In genomic region chr11:69901406-69901846, GRCm38 (mm10) we compare ENCODE assay signal across 8 mouse cellular contexts. TPM values are rescaled to one million over a fixed set of nuclear protein-coding genes. Genes with fewer than 3 reads are reported as not detected.
DNase-seq lines count a peak whose midpoint lies in the region; ATAC-seq lines count a peak whose summit lies in the region.

No protein-coding gene starts in this region.

- under 1% methylated on average over 42 of the region's 42 CpGs for WGBS in embryonic facial prominence, embryonic 11.5 days
- WGBS in limb, embryonic 10.5 days = under 1% methylated on average over 42 of the region's 42 CpGs
- under 1% methylated on average over 42 of the region's 42 CpGs for WGBS in midbrain, embryonic 12.5 days

- ATAC-seq in embryonic facial prominence, embryonic 11.5 days (replicated peaks; ENCODE audit: insufficient number of reproducible peaks, low FRiP score, low TSS enrichment, low read depth) = peak; percentile 72
- peak; percentile 87 for ATAC-seq in granulocyte monocyte progenitor cell, adult 5-6 weeks (replicated peaks; ENCODE audit: poor library complexity, severe bottlenecking)
- ATAC-seq in midbrain, embryonic 12.5 days (ENCODE audit: low FRiP score, low read depth) = peak; percentile 76

- peak overlapping the region; percentile 92 for H3K4me3 ChIP-seq in embryonic facial prominence, embryonic 11.5 days (ENCODE audit: low read depth, low read length)
- H3K4me3 ChIP-seq in limb, embryonic 10.5 days = peak overlapping the region; percentile 91
- peak overlapping the region; percentile 94 for H3K4me3 ChIP-seq in midbrain, embryonic 12.5 days

- peaks cover 16% of the 10 kb centered on the region for H3K36me3 ChIP-seq in embryonic facial prominence, embryonic 11.5 days (replicated peaks; ENCODE audit: control insufficient read depth, insufficient read depth, low read depth, low read length)
- peaks cover 51% of the 10 kb centered on the region for H3K36me3 ChIP-seq in limb, embryonic 10.5 days
- H3K36me3 ChIP-seq in midbrain, embryonic 12.5 days = peaks cover 35% of the 10 kb centered on the region

- no peaks in the 10 kb centered on the region for H3K9me3 ChIP-seq in embryonic facial prominence, embryonic 11.5 days (replicated peaks; ENCODE audit: control insufficient read depth, low read length)
- no peaks in the 10 kb centered on the region for H3K9me3 ChIP-seq in limb, embryonic 10.5 days (replicated peaks)
- H3K9me3 ChIP-seq in midbrain, embryonic 12.5 days = no peaks in the 10 kb centered on the region

- peak overlapping the region; percentile 82 for H3K27ac ChIP-seq in embryonic facial prominence, embryonic 11.5 days (replicated peaks; ENCODE audit: low read depth, low read length)
- peak overlapping the region; percentile 99 for H3K27ac ChIP-seq in limb, embryonic 10.5 days
- peak overlapping the region; percentile 96 for H3K27ac ChIP-seq in midbrain, embryonic 12.5 days (replicated peaks)

- peaks cover 4% of the 10 kb centered on the region; the same call in 1 of the 2 replicates for H3K4me1 ChIP-seq in embryonic facial prominence, embryonic 11.5 days (ENCODE audit: control insufficient read depth, insufficient read depth, low read length)
- peaks cover 45% of the 10 kb centered on the region for H3K4me1 ChIP-seq in limb, embryonic 10.5 days
- H3K4me1 ChIP-seq in midbrain, embryonic 12.5 days = peaks cover 27% of the 10 kb centered on the region

- peak; percentile 99 for DNase-seq in 3134 (ENCODE audit: extremely low read depth, insufficient read length, low spot score)
- DNase-seq in adrenal gland, postnatal 25 days = peak; percentile 90
- DNase-seq in embryonic facial prominence, embryonic 11.5 days (ENCODE audit: low spot score) = peak; percentile 99
- peak; percentile 98 for DNase-seq in kidney, adult 11 months
- peak; percentile 96 for DNase-seq in limb, embryonic 10.5 days (ENCODE audit: low spot score)
- DNase-seq in skeletal muscle tissue, adult 2 months (ENCODE audit: low read depth, low spot score) = peak; percentile 99

- H3K9ac ChIP-seq in embryonic facial prominence, embryonic 11.5 days (replicated peaks; ENCODE audit: low read length) = peak overlapping the region; percentile 98
- H3K9ac ChIP-seq in midbrain, embryonic 12.5 days (replicated peaks) = peak overlapping the region; percentile 95

- peak overlapping the region; percentile 95 for H3K4me2 ChIP-seq in embryonic facial prominence, embryonic 11.5 days (ENCODE audit: low read depth, low read length)
- H3K4me2 ChIP-seq in midbrain, embryonic 12.5 days (replicated peaks) = peak overlapping the region; percentile 82

- H3K27me3 ChIP-seq in embryonic facial prominence, embryonic 11.5 days (ENCODE audit: control insufficient read depth, insufficient read depth, low read length) = no peaks in the 10 kb centered on the region
- H3K27me3 ChIP-seq in limb, embryonic 10.5 days (ENCODE audit: low read depth, poor library complexity, severe bottlenecking) = no peaks in the 10 kb centered on the region
- no peaks in the 10 kb centered on the region for H3K27me3 ChIP-seq in midbrain, embryonic 12.5 days

RNA-seq across cellular contexts. Expression of gene Neurl4, which starts 0.6 kb away (rescaled TPM):
- 52.4 and 55.5 TPM in 2 replicates for total RNA-seq in adrenal gland, postnatal 25 days (2021)
- 11.5 and 13.8 TPM in 2 replicates for polyA plus RNA-seq in embryonic facial prominence, embryonic 11.5 days (2014; fragmentation: Nextera tagmentation; extraction: Ambion mirVana)
- total RNA-seq in granulocyte monocyte progenitor cell, adult 5-6 weeks (2014; fragmentation: Nextera tagmentation) = 32.0 and 38.9 TPM in 2 replicates
- 20.7 and 27.5 TPM in 2 replicates for total RNA-seq in granulocyte monocyte progenitor cell, adult 5-6 weeks (2017)
- polyA plus RNA-seq in limb, embryonic 10.5 days (2016; fragmentation: Nextera tagmentation; extraction: Ambion mirVana) = 12.6 and 13.3 TPM in 2 replicates
- 17.4 and 19.3 TPM in 2 replicates for polyA plus RNA-seq in midbrain, embryonic 12.5 days (2016; fragmentation: Nextera tagmentation; extraction: Ambion mirVana)

RNA-seq across cellular contexts. Expression of gene 2810408A11Rik, which starts 0.6 kb away (rescaled TPM):
- total RNA-seq in adrenal gland, postnatal 25 days (2021) = 1.2 and 2.6 TPM in 2 replicates
- polyA plus RNA-seq in embryonic facial prominence, embryonic 11.5 days (2014; fragmentation: Nextera tagmentation; extraction: Ambion mirVana) = 17.6 and 20.7 TPM in 2 replicates
- total RNA-seq in granulocyte monocyte progenitor cell, adult 5-6 weeks (2014; fragmentation: Nextera tagmentation) = 1.3 and 3.5 TPM in 2 replicates
- 3.6 and 6.4 TPM in 2 replicates for total RNA-seq in granulocyte monocyte progenitor cell, adult 5-6 weeks (2017)
- polyA plus RNA-seq in limb, embryonic 10.5 days (2016; fragmentation: Nextera tagmentation; extraction: Ambion mirVana) = 20.2 and 25.8 TPM in 2 replicates
- polyA plus RNA-seq in midbrain, embryonic 12.5 days (2016; fragmentation: Nextera tagmentation; extraction: Ambion mirVana) = 21.8 and 23.2 TPM in 2 replicates

RNA-seq across cellular contexts. Expression of gene Acap1, which starts 6.1 kb away (rescaled TPM):
- total RNA-seq in adrenal gland, postnatal 25 days (2021) = 0.30 TPM in 1 of 2 replicates, not detected in the other
- polyA plus RNA-seq in embryonic facial prominence, embryonic 11.5 days (2014; fragmentation: Nextera tagmentation; extraction: Ambion mirVana) = 0.56 and 0.60 TPM in 2 replicates
- total RNA-seq in granulocyte monocyte progenitor cell, adult 5-6 weeks (2014; fragmentation: Nextera tagmentation) = 52.4 and 65.1 TPM in 2 replicates
- 47.0 and 50.7 TPM in 2 replicates for total RNA-seq in granulocyte monocyte progenitor cell, adult 5-6 weeks (2017)
- polyA plus RNA-seq in limb, embryonic 10.5 days (2016; fragmentation: Nextera tagmentation; extraction: Ambion mirVana) = 0.93 and 1.7 TPM in 2 replicates
- polyA plus RNA-seq in midbrain, embryonic 12.5 days (2016; fragmentation: Nextera tagmentation; extraction: Ambion mirVana) = 0.50 and 0.73 TPM in 2 replicates

RNA-seq across cellular contexts. Expression of gene Gps2, which starts 12.3 kb away (rescaled TPM):
- total RNA-seq in adrenal gland, postnatal 25 days (2021) = 62.5 and 70.2 TPM in 2 replicates
- 76.2 and 81.8 TPM in 2 replicates for polyA plus RNA-seq in embryonic facial prominence, embryonic 11.5 days (2014; fragmentation: Nextera tagmentation; extraction: Ambion mirVana)
- 71.5 and 99.8 TPM in 2 replicates for total RNA-seq in granulocyte monocyte progenitor cell, adult 5-6 weeks (2014; fragmentation: Nextera tagmentation)
- total RNA-seq in granulocyte monocyte progenitor cell, adult 5-6 weeks (2017) = 47.1 and 58.2 TPM in 2 replicates
- polyA plus RNA-seq in limb, embryonic 10.5 days (2016; fragmentation: Nextera tagmentation; extraction: Ambion mirVana) = 77.7 and 91.6 TPM in 2 replicates
- polyA plus RNA-seq in midbrain, embryonic 12.5 days (2016; fragmentation: Nextera tagmentation; extraction: Ambion mirVana) = 93.1 and 97.6 TPM in 2 replicates

RNA-seq across cellular contexts. Expression of gene Kctd11, which starts 20.2 kb away (rescaled TPM):
- 4.4 and 4.9 TPM in 2 replicates for total RNA-seq in adrenal gland, postnatal 25 days (2021)
- polyA plus RNA-seq in embryonic facial prominence, embryonic 11.5 days (2014; fragmentation: Nextera tagmentation; extraction: Ambion mirVana) = 3.2 and 3.5 TPM in 2 replicates
- total RNA-seq in granulocyte monocyte progenitor cell, adult 5-6 weeks (2014; fragmentation: Nextera tagmentation) = 0.41 and 4.2 TPM in 2 replicates
- total RNA-seq in granulocyte monocyte progenitor cell, adult 5-6 weeks (2017) = 1.1 and 2.6 TPM in 2 replicates
- 6.1 and 6.4 TPM in 2 replicates for polyA plus RNA-seq in limb, embryonic 10.5 days (2016; fragmentation: Nextera tagmentation; extraction: Ambion mirVana)
- 2.7 and 3.3 TPM in 2 replicates for polyA plus RNA-seq in midbrain, embryonic 12.5 days (2016; fragmentation: Nextera tagmentation; extraction: Ambion mirVana)

Comparison
In these comparisons a context has a peak if more than half of its experiments do, and no peak if none do; other contexts are left out.
1. Peak in every context shown above with its lines: DNase-seq, ATAC-seq, H3K4me3 ChIP-seq and H3K27ac ChIP-seq.